Comparison of ENCODE assay signal across 23 mouse cellular contexts in the genomic region with DNA sequence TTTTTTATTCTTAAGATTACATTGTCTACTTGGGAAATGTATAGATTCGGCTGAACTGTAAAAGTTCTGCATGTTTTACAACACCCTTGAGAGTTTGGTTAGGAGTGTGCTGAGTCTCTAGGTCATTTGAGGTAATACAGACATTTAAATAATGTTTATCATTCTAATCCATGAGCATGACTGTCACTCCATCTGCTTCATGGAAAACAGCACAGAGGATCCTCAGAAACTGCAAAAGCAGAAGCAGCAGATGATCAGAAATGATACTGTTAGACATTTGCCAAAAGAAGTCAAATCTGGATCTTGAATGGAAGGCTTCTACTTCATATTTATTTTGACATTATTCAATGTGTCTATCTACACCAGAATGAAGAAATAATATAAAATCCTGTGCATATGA.
"Had no signal": no experiment of that assay in that cellular context is flagged by ENCODE, and none has a peak within 500 bp of the region (broad histone marks: within the 10 kb centered on the region; RNA-seq: fewer than 3 reads in every experiment).

No protein-coding gene starts in this region.

- H3K4me1 ChIP-seq: limb, embryonic 10.5 days; limb, embryonic 13.5 days; liver, embryonic 12.5 days; liver, embryonic 15.5 days; lung, embryonic 15.5 days; megakaryocyte, embryonic 14.5 days; midbrain, embryonic 10.5 days; midbrain, embryonic 13.5 days; neural tube, embryonic 13.5 days; stomach, embryonic 15.5 days had no signal

- DNase-seq: kidney, adult 8-10 months; kidney, postnatal 14 days; kidney, postnatal 4 days; liver; lung, adult 18-20 months; lung, postnatal 10 days; lung, postnatal 36 days; retina, postnatal 1 day; right cerebral cortex, postnatal 25 days; spleen, adult 18-20 months; thymus, postnatal 36 days had no signal

- H3K4me2 ChIP-seq: limb, embryonic 13.5 days; liver, embryonic 12.5 days; liver, embryonic 15.5 days; lung, embryonic 15.5 days; midbrain, embryonic 13.5 days; neural tube, embryonic 13.5 days; stomach, embryonic 15.5 days had no signal

- ATAC-seq: liver, embryonic 12.5 days; midbrain, embryonic 13.5 days; midbrain, embryonic 16.5 days had no signal

- H3K36me3 ChIP-seq: limb, embryonic 10.5 days; limb, embryonic 13.5 days; liver, embryonic 12.5 days; liver, embryonic 15.5 days; lung, embryonic 15.5 days; midbrain, embryonic 10.5 days; midbrain, embryonic 13.5 days; neural tube, embryonic 13.5 days; stomach, embryonic 15.5 days had no signal

- H3K9ac ChIP-seq: limb, embryonic 13.5 days; liver, embryonic 12.5 days; liver, embryonic 15.5 days; lung, embryonic 15.5 days; midbrain, embryonic 13.5 days; neural tube, embryonic 13.5 days; stomach, embryonic 15.5 days had no signal

- H3K27ac ChIP-seq: limb, embryonic 10.5 days; limb, embryonic 13.5 days; liver, embryonic 12.5 days; liver, embryonic 15.5 days; lung, embryonic 15.5 days; midbrain, embryonic 10.5 days; midbrain, embryonic 13.5 days; neural tube, embryonic 13.5 days; stomach, embryonic 15.5 days had no signal

- H3K9me3 ChIP-seq: limb, embryonic 10.5 days; limb, embryonic 13.5 days; liver, embryonic 12.5 days; liver, embryonic 15.5 days; lung, embryonic 15.5 days; megakaryocyte, embryonic 14.5 days; midbrain, embryonic 10.5 days; midbrain, embryonic 13.5 days; neural tube, embryonic 13.5 days; stomach, embryonic 15.5 days had no signal

- H3K27me3 ChIP-seq: limb, embryonic 13.5 days; liver, embryonic 12.5 days; liver, embryonic 15.5 days; lung, embryonic 15.5 days; megakaryocyte, embryonic 14.5 days; midbrain, embryonic 13.5 days; neural tube, embryonic 13.5 days; stomach, embryonic 15.5 days had no signal

- H3K4me3 ChIP-seq: limb, embryonic 10.5 days; limb, embryonic 13.5 days; liver, embryonic 12.5 days; liver, embryonic 15.5 days; lung, embryonic 15.5 days; megakaryocyte, embryonic 14.5 days; midbrain, embryonic 10.5 days; midbrain, embryonic 13.5 days; myocyte; neural tube, embryonic 13.5 days; stomach, embryonic 15.5 days had no signal
